Mouse (Mus musculus): ENCODE data around the gene Patl1. TPM values are rescaled to one million over a fixed set of nuclear protein-coding genes. Genes with fewer than 3 reads are reported as not detected.
A peak's percentile ranks its signal among the peaks of the same experiment; 100 is the strongest.
"Not testable (repeated sequence)": the region's sequence is repeated elsewhere in the genome, so short reads cannot be mapped to it uniquely, and the experiment has no call there.

Patl1 gene
- 30.2 and 30.3 TPM in 2 replicates for polyA plus RNA-seq (2014; fragmentation: Nextera tagmentation; extraction: Ambion mirVana)

DNA sequence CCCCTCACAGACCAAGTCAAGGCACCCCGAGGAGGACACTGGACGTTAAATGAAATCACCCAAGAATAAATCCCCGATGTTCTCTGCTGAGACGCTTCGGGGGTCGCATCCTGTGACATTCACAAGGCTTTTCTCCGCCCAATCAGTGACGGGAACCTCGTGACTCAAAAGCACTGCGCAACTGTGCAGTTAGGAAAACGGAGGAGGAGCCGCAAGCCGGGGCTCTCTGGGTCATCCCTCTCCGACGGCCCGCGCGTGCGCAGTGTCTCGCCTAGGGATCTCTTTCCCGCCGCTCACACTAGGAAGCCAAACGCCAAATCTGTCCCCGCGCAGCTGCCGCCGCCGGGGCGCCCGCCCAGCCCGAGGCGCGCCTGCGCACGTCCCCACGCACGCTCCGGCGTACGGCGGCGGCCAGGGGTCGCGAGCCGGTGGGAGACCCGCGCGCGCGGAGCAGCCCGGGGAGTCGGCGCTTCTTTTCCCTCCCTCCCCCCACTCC, at the start of gene Patl1:
TSS of gene Patl1 (plus strand) at position 363 of the 496 bp plus-strand sequence.
- under 1% methylated on average over 53 of the region's 53 CpGs for WGBS
- peak within 1 kb of the TSS; percentile 86 for H3K4me3 ChIP-seq (ENCODE audit: low read depth, low read length)
- no peaks in the 10 kb centered on the region for H3K27me3 ChIP-seq (ENCODE audit: control insufficient read depth, insufficient read depth, low read length)

DNA sequence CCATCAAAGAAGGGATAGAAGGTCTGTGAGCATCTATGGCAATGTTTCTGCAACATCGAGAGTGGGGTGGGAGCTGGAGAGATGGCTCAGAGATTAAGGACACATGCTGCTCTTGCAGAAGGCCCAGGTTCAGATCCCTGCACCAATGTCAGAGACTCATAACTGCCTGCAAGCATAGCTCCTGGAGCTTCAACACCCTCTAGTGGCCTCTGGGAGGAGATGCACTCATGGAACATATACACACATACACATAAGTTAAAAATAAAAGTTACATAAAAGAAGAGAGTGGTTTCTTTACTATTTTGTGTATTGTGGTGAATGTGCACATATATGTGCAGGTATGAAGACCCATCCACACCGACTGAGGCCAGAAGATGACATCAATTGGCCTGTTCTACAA, 44.4 kb upstream of the Patl1 start:
- H3K9me3 ChIP-seq (ENCODE audit: control insufficient read depth, low read length), result no peaks in the 10 kb centered on the region
- H3K27ac ChIP-seq (ENCODE audit: low read depth, low read length), result no peak overlapping the region
- H3K9ac ChIP-seq (ENCODE audit: low read length), result no peak overlapping the region
- H3K4me1 ChIP-seq (ENCODE audit: control insufficient read depth, insufficient read depth, low read length), result no peaks in the 10 kb centered on the region
- no peak overlapping the region for H3K4me2 ChIP-seq
- H3K36me3 ChIP-seq (ENCODE audit: control insufficient read depth, insufficient read depth, low read length), result no peaks in the 10 kb centered on the region
- no peaks in the 10 kb centered on the region for H3K27me3 ChIP-seq (ENCODE audit: control insufficient read depth, insufficient read depth, low read length)
- 71% methylated on average over 2 of the region's 2 CpGs for whole genome bisulfite sequencing
- ATAC-seq (ENCODE audit: low FRiP score), result no peak
- H3K4me3 ChIP-seq (ENCODE audit: low read depth, low read length), result no peak overlapping the region
- DNase-seq (ENCODE audit: low spot score, missing footprints), result no peak

More for the DNA sequence above, at the start of gene Patl1:
- H3K4me2 ChIP-seq, result peak within 1 kb of the TSS; percentile 77
- H3K36me3 ChIP-seq (ENCODE audit: control insufficient read depth, insufficient read depth, low read length), result no peaks in the 10 kb centered on the region
- H3K4me1 ChIP-seq (ENCODE audit: control insufficient read depth, insufficient read depth, low read length), result peaks cover 10% of the 10 kb centered on the region
- no peaks in the 10 kb centered on the region for H3K9me3 ChIP-seq (ENCODE audit: control insufficient read depth, low read length)
- H3K27ac ChIP-seq (ENCODE audit: low read depth, low read length), result peak within 1 kb of the TSS; percentile 79
- ATAC-seq (ENCODE audit: low FRiP score) (peak; percentile 96), DNase-seq (ENCODE audit: low spot score, missing footprints) (peak; percentile 100)
- peak within 1 kb of the TSS; percentile 88 for H3K9ac ChIP-seq (ENCODE audit: low read length)

DNA sequence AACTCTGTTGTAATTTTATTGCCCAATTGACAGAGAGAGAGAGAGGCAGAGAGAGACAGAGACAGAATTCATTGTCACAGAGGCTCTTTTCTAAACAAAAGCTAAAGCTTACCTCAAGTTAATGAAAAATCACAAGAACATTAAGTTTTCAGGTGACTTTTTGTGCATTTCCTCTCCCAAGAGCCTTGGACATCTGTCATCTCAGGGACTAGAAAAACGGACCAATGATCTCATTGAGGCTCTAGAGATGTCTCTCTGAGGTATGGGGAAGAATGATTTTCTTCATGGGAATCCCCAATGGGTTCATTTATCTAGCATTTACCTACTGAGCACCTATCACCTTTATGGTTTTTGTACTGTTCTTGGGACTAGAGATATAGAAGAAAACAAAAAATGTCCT, 37.2 kb upstream of the Patl1 start, which contains the start of gene Olfr1419:
TSS of gene Olfr1419 (minus strand) at position 101 of the 400 bp plus-strand sequence.
- no peaks in the 10 kb centered on the region for H3K4me1 ChIP-seq (ENCODE audit: control insufficient read depth, insufficient read depth, low read length)
- no peak for DNase-seq (ENCODE audit: low spot score, missing footprints)
- no peaks in the 10 kb centered on the region for H3K9me3 ChIP-seq (ENCODE audit: control insufficient read depth, low read length)
- no peaks in the 10 kb centered on the region for H3K36me3 ChIP-seq (ENCODE audit: control insufficient read depth, insufficient read depth, low read length)
- ATAC-seq (ENCODE audit: low FRiP score), result no peak
- WGBS, result 70% methylated on average over 1 of the region's 1 CpGs
- no peak within 1 kb of the TSS for H3K4me3 ChIP-seq (ENCODE audit: low read depth, low read length)
- no peak within 1 kb of the TSS for H3K4me2 ChIP-seq
- no peak within 1 kb of the TSS for H3K27ac ChIP-seq (ENCODE audit: low read depth, low read length)
- no peak within 1 kb of the TSS for H3K9ac ChIP-seq (ENCODE audit: low read length)
- H3K27me3 ChIP-seq (ENCODE audit: control insufficient read depth, insufficient read depth, low read length), result no peaks in the 10 kb centered on the region

DNA sequence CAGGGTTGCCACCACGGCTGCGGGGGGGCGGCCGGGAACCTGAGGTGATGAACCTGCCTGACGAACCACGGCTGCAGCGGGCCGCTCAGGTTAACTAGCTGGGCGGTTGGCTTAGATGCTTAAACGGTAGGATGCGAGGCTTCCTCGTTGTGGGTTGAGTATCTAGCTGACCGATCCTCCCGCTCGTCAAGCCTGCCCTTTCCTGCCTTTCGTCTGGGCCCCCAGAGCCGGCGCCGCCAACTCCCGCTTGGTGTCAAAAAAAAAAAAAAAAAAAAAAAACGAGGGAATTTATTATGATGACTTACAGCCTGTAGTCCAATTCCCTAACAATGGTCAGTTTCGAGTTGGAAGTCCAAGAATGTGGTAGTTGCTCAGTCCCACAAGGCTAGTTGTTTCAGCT, 33.8 kb upstream of the Patl1 start:
- ATAC-seq (ENCODE audit: low FRiP score); H3K4me3 ChIP-seq (ENCODE audit: low read depth, low read length); H3K36me3 ChIP-seq (ENCODE audit: control insufficient read depth, insufficient read depth, low read length); H3K9ac ChIP-seq (ENCODE audit: low read length); H3K9me3 ChIP-seq (ENCODE audit: control insufficient read depth, low read length); DNase-seq (ENCODE audit: low spot score, missing footprints); H3K4me2 ChIP-seq; H3K27me3 ChIP-seq (ENCODE audit: control insufficient read depth, insufficient read depth, low read length); H3K27ac ChIP-seq (ENCODE audit: low read depth, low read length); H3K4me1 ChIP-seq (ENCODE audit: control insufficient read depth, insufficient read depth, low read length): not testable (repeated sequence)
- 68% methylated on average over 22 of the region's 22 CpGs for WGBS

DNA sequence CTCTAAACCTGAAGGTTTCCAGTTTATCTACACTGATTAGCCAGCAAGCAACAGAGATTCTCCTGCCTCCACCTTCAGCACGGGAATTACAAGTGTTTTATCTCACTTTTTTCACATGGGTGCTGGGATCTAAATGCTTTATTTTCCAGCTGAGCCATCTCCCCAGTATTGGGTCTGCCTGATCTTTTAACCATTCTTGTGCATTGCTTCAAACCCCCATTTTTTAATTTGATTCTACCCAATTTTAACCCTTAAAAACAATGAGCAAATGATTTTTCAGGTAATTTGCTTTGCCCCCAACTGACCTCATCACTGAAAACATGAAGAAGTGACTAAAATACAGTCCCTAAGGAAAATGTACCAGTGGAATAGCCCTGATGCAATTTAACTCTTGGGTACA, 25.9 kb upstream of the Patl1 start, which contains the start of gene Olfr1420:
TSS of gene Olfr1420 (plus strand) at position 301 of the 400 bp plus-strand sequence.
- no peaks in the 10 kb centered on the region for H3K27me3 ChIP-seq (ENCODE audit: control insufficient read depth, insufficient read depth, low read length)
- no peak within 1 kb of the TSS for H3K4me3 ChIP-seq (ENCODE audit: low read depth, low read length)
- ATAC-seq (ENCODE audit: low FRiP score), result no peak
- 45% methylated on average over 1 of the region's 1 CpGs for WGBS
- no peak within 1 kb of the TSS for H3K4me2 ChIP-seq
- no peaks in the 10 kb centered on the region for H3K4me1 ChIP-seq (ENCODE audit: control insufficient read depth, insufficient read depth, low read length)
- no peak within 1 kb of the TSS for H3K9ac ChIP-seq (ENCODE audit: low read length)
- DNase-seq (ENCODE audit: low spot score, missing footprints), result no peak
- no peak within 1 kb of the TSS for H3K27ac ChIP-seq (ENCODE audit: low read depth, low read length)
- H3K36me3 ChIP-seq (ENCODE audit: control insufficient read depth, insufficient read depth, low read length), result no peaks in the 10 kb centered on the region
- no peaks in the 10 kb centered on the region for H3K9me3 ChIP-seq (ENCODE audit: control insufficient read depth, low read length)

DNA sequence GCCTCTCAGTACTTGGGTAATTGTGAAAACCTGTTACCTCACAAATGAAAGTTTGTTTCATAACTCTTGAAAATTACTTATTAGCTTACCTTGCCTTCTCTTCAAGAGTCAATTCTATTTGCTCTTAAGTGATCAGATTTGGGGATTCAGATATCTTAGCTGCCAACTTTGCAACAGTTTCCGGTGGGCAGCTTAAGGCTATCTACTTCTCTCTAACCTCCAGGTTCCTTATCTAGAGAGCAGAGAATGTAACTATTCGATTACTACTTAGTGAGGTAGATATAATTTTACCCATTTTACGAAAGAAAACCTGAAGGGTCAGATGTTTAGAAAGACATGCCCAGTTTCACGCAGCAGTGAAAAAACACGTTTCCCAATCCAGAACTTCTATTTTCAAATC, 1.2 kb upstream of the Patl1 start:
- Histone ChIP-seq H3K27ac (ENCODE audit: low read depth, low read length) (no peak overlapping the region), H3K9ac (ENCODE audit: low read length) (peak overlapping the region; percentile 88; the same call in 1 of the 2 replicates), H3K9me3 (ENCODE audit: control insufficient read depth, low read length) (no peaks in the 10 kb centered on the region), H3K4me2 (peak overlapping the region; percentile 77), H3K4me1 (ENCODE audit: control insufficient read depth, insufficient read depth, low read length) (peaks cover 8% of the 10 kb centered on the region), H3K4me3 (ENCODE audit: low read depth, low read length) (peak overlapping the region; percentile 86), H3K27me3 (ENCODE audit: control insufficient read depth, insufficient read depth, low read length) (no peaks in the 10 kb centered on the region), H3K36me3 (ENCODE audit: control insufficient read depth, insufficient read depth, low read length) (no peaks in the 10 kb centered on the region)
- DNase-seq (ENCODE audit: low spot score, missing footprints), result no peak
- 93% methylated on average over 5 of the region's 5 CpGs for WGBS
- no peak for ATAC-seq (ENCODE audit: low FRiP score)

DNA sequence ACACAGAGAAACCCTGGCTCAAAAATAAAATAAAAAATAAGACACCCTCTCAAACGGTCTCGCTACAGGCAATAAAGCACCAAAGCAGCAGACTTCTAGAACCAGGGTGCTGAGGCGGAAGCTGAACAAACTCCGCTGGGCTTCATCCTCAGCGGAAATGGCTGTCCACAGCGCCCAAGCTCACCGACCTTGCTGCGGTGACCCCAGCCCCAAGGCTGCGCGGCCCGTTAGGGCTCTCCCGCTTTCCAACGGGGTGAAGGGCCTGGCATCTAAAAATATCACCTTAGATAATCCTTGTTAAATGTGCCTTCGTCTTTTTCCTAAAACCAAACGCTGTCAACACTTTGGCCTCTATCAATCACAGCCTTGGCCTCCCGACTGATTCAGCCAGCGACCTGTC, 596 bp upstream of the Patl1 start:
- peaks cover 10% of the 10 kb centered on the region for H3K4me1 ChIP-seq (ENCODE audit: control insufficient read depth, insufficient read depth, low read length)
- peak overlapping the region; percentile 56 for H3K27ac ChIP-seq (ENCODE audit: low read depth, low read length)
- H3K9me3 ChIP-seq (ENCODE audit: control insufficient read depth, low read length), result no peaks in the 10 kb centered on the region
- no peaks in the 10 kb centered on the region for H3K27me3 ChIP-seq (ENCODE audit: control insufficient read depth, insufficient read depth, low read length)
- ATAC-seq (ENCODE audit: low FRiP score), result peak; percentile 53
- no peak for DNase-seq (ENCODE audit: low spot score, missing footprints)
- H3K36me3 ChIP-seq (ENCODE audit: control insufficient read depth, insufficient read depth, low read length), result no peaks in the 10 kb centered on the region
- peak overlapping the region; percentile 88 for H3K9ac ChIP-seq (ENCODE audit: low read length)
- peak overlapping the region; percentile 86 for H3K4me3 ChIP-seq (ENCODE audit: low read depth, low read length)
- peak overlapping the region; percentile 77 for H3K4me2 ChIP-seq
- 5% methylated on average over 17 of the region's 17 CpGs for WGBS

DNA sequence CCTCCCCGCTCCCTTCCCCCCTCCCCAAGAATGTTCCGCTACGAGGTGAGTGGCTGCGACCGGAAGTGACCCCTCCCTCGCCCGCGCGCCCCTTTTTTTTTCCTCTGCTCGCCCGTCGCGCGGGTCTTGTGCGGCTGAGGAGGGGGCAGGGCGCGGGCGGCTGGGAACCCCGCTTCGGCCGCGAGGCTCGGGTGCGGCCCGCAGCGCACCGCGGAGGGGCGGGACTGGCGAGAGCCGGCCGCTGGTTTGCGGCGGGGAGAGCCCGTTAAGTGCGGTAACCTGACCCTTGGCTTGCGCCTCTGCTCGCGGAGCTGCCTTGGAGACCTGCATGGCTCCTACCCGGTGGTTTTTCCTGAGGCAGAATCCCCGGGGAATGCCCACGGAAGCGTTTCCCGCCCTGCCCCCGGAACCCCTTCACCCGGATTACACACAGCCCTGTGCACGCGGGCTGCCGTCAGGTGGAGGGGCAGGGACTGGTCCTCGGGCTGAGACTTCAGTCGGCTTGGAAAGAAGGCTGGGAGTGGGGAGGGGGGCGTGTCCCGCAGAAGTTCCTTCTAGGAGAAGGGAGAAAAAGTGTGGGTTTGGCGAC, 428 bp downstream of the Patl1 start:
- peaks cover 10% of the 10 kb centered on the region for H3K4me1 ChIP-seq (ENCODE audit: control insufficient read depth, insufficient read depth, low read length)
- DNase-seq (ENCODE audit: low spot score, missing footprints), result peak; percentile 96
- WGBS, result under 1% methylated on average over 41 of the region's 54 CpGs
- peak overlapping the region; percentile 71 for H3K4me2 ChIP-seq
- H3K36me3 ChIP-seq (ENCODE audit: control insufficient read depth, insufficient read depth, low read length), result no peaks in the 10 kb centered on the region
- H3K9me3 ChIP-seq (ENCODE audit: control insufficient read depth, low read length), result no peaks in the 10 kb centered on the region
- ATAC-seq (ENCODE audit: low FRiP score), result peak; percentile 81
- peak overlapping the region; percentile 88 for H3K9ac ChIP-seq (ENCODE audit: low read length)
- H3K27ac ChIP-seq (ENCODE audit: low read depth, low read length), result peak overlapping the region; percentile 79
- no peaks in the 10 kb centered on the region for H3K27me3 ChIP-seq (ENCODE audit: control insufficient read depth, insufficient read depth, low read length)
- H3K4me3 ChIP-seq (ENCODE audit: low read depth, low read length), result peak overlapping the region; percentile 86

DNA sequence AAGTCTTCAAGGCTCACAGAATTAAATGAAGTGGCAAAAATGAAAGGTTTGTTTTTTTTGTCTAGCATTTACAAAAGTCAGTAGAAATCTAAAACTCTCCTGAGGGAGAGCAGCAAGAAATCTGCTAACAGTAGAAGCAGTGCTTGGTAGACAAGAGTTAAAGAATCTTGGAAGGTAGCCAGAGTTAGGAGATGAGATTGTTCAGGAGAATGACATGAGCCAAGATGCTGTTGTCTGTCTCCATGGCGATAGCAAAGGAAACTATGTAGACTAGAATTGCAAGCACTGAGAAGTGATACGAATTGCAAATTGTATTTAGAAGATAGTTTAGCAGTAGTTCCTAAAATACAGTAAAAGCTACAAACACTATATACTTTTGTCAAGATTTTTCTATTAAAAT, 3.6 kb downstream of the Patl1 start:
- H3K9ac ChIP-seq (ENCODE audit: low read length), result no peak overlapping the region
- no peaks in the 10 kb centered on the region for H3K27me3 ChIP-seq (ENCODE audit: control insufficient read depth, insufficient read depth, low read length)
- no peak overlapping the region for H3K4me3 ChIP-seq (ENCODE audit: low read depth, low read length)
- DNase-seq (ENCODE audit: low spot score, missing footprints), result no peak
- ATAC-seq (ENCODE audit: low FRiP score), result no peak
- WGBS, result 62% methylated on average over 2 of the region's 2 CpGs
- no peaks in the 10 kb centered on the region for H3K9me3 ChIP-seq (ENCODE audit: control insufficient read depth, low read length)
- H3K4me1 ChIP-seq (ENCODE audit: control insufficient read depth, insufficient read depth, low read length), result peaks cover 10% of the 10 kb centered on the region
- H3K4me2 ChIP-seq, result no peak overlapping the region
- no peak overlapping the region for H3K27ac ChIP-seq (ENCODE audit: low read depth, low read length)
- peaks cover 3% of the 10 kb centered on the region for H3K36me3 ChIP-seq (ENCODE audit: control insufficient read depth, insufficient read depth, low read length)

Measured in midbrain, embryonic 11.5 days (tissue).